Mouse (Mus musculus): ENCODE results near the gene Fbp2. TPM values are rescaled to one million over a fixed set of nuclear protein-coding genes. Genes with fewer than 3 reads are reported as not detected.

Gene Fbp2
- polyA plus RNA-seq, 1 experiment from 2014 or later, result 1.6 TPM

Other genes with a start within 250 kb of the Fbp2 start
- 6.7 and 8.6 TPM in 2 replicates for gene 6720489N17Rik, start 234.2 kb downstream of the Fbp2 start, polyA plus RNA-seq (2015; fragmentation: Nextera tagmentation; extraction: Ambion mirVana)
- gene Platr25, start 97.7 kb downstream of the Fbp2 start, polyA plus RNA-seq (2015; fragmentation: Nextera tagmentation; extraction: Ambion mirVana), result 35.0 and 35.1 TPM in 2 replicates
- 10.3 and 10.5 TPM in 2 replicates for gene Gm5141, start 72.6 kb downstream of the Fbp2 start, polyA plus RNA-seq (2015; fragmentation: Nextera tagmentation; extraction: Ambion mirVana)
- gene Fbp1, start 29.9 kb upstream of the Fbp2 start, polyA plus RNA-seq (2015; fragmentation: Nextera tagmentation; extraction: Ambion mirVana), result 0.29 and 14.1 TPM in 2 replicates
- 36.1 and 55.1 TPM in 2 replicates for gene 2010111I01Rik, start 106.5 kb upstream of the Fbp2 start, polyA plus RNA-seq (2015; fragmentation: Nextera tagmentation; extraction: Ambion mirVana)